Mouse (Mus musculus) erythroblast, embryonic 14.5 days (primary cell): ENCODE measurements around the gene Slc11a1.

Experiments used
- GATA1 ChIP-seq: IDR thresholded peaks from 2 replicates; pipeline ENCODE4 v1.6.1; 2012; ENCODE audit warnings: low read length, inconsistent platforms, mixed read lengths
- TAL1 ChIP-seq: IDR thresholded peaks from 3 replicates; pipeline ENCODE4 v1.6.1; 2012; ENCODE audit warnings: low read length, inconsistent platforms, mixed read lengths

- TF ChIP-seq GATA1 = no peak
- TF ChIP-seq TAL1 = no peak
Measured at GRCm38 (mm10) chr1:74408589-74409504, 33.9 kb downstream of the Slc11a1 start, which contains the start of gene Vil1.
